Mouse (Mus musculus) T-cell, adult 2 months (primary cell): ENCODE measurements around the gene Kif26b.

Source experiments
- DNase-seq: peaks from one replicate; pipeline ENCODE4 v3.0.0; 2022; ENCODE audit warnings: low spot score

The Kif26b gene

GRCm38 (mm10) chr1:178912936-178913716 is 384.2 kb downstream of the Kif26b start:
- no peak for DNase-seq

- no peak for DNase-seq
Observed at GRCm38 (mm10) chr1:178915056-178915455, 386.1 kb downstream of the Kif26b start.

- DNase-seq = no peak
Observed at GRCm38 (mm10) chr1:178917194-178917902, 388.4 kb downstream of the Kif26b start.

GRCm38 (mm10) chr1:178924492-178925183 is 395.7 kb downstream of the Kif26b start:
- no peak for DNase-seq

- no peak for DNase-seq
Observed at GRCm38 (mm10) chr1:178929531-178929930, 400.6 kb downstream of the Kif26b start.

GRCm38 (mm10) chr1:178933953-178934637 is 405.2 kb downstream of the Kif26b start:
- no peak for DNase-seq

GRCm38 (mm10) chr1:178936457-178936856 is 407.5 kb downstream of the Kif26b start:
- no peak for DNase-seq

- no peak for DNase-seq
Observed at GRCm38 (mm10) chr1:178936976-178937375, 408.1 kb downstream of the Kif26b start.

GRCm38 (mm10) chr1:178940353-178940752 is 411.4 kb downstream of the Kif26b start:
- DNase-seq = no peak

GRCm38 (mm10) chr1:178942251-178942963 is 413.5 kb downstream of the Kif26b start:
- no peak for DNase-seq

- DNase-seq = no peak
Observed at GRCm38 (mm10) chr1:178952910-178953309, 424.0 kb downstream of the Kif26b start.

- no peak for DNase-seq
Observed at GRCm38 (mm10) chr1:178958641-178959040, 429.7 kb downstream of the Kif26b start.

GRCm38 (mm10) chr1:178960015-178960559 is 431.2 kb downstream of the Kif26b start:
- peak; percentile 15 for DNase-seq

- no peak for DNase-seq
Observed at GRCm38 (mm10) chr1:178961661-178962060, 432.7 kb downstream of the Kif26b start.

GRCm38 (mm10) chr1:178972055-178972454 is 443.1 kb downstream of the Kif26b start:
- DNase-seq = no peak

GRCm38 (mm10) chr1:178978617-178979245 is 449.8 kb downstream of the Kif26b start:
- no peak for DNase-seq

- no peak for DNase-seq
Observed at GRCm38 (mm10) chr1:178980185-178980584, 451.3 kb downstream of the Kif26b start.

GRCm38 (mm10) chr1:178981641-178982040 is 452.7 kb downstream of the Kif26b start:
- no peak for DNase-seq

GRCm38 (mm10) chr1:178988176-178988575 is 459.3 kb downstream of the Kif26b start:
- DNase-seq = no peak
